Mouse (Mus musculus) hindbrain, embryonic 10.5 days (tissue): ENCODE results near the gene Trnau1ap. TPM values are rescaled to one million over a fixed set of nuclear protein-coding genes. Genes with fewer than 3 reads are reported as not detected.

Experiments
- DNase-seq: peaks from one replicate; pipeline ENCODE4 v3.0.0-alpha.2; 2017; ENCODE audit warnings: low spot score
- H3K27ac ChIP-seq: fragments of 300-500 bp; sonication (generic); 2 replicates; pipeline ENCODE4 v1.5.1; 2016; ENCODE audit warnings: mild to moderate bottlenecking, moderate library complexity
- H3K27me3 ChIP-seq: fragments of 300-500 bp; sonication (generic); 2 replicates; pipeline ENCODE4 v1.6.1; 2016; ENCODE audit warnings: mild to moderate bottlenecking; ENCODE audit not compliant: poor library complexity, insufficient read depth, severe bottlenecking
- H3K36me3 ChIP-seq: fragments of 300-500 bp; sonication (generic); 2 replicates; pipeline ENCODE4 v1.6.1; 2016; ENCODE audit warnings: mild to moderate bottlenecking, moderate library complexity
- H3K4me1 ChIP-seq: fragments of 300-500 bp; sonication (generic); replicated peaks from 2 replicates; pipeline ENCODE4 v1.6.1; 2016; ENCODE audit warnings: mild to moderate bottlenecking
- H3K4me3 ChIP-seq: fragments of 300-500 bp; sonication (generic); 2 replicates; pipeline ENCODE4 v1.5.1; 2016; ENCODE audit warnings: mild to moderate bottlenecking, moderate library complexity
- H3K9me3 ChIP-seq: fragments of 300-500 bp; sonication (generic); 2 replicates; pipeline ENCODE4 v1.6.1; 2016; ENCODE audit warnings: mild to moderate bottlenecking, moderate library complexity
- WGBS: fragments of 180-500 bp; shearing (Covaris S2); methylation state at CpG from one replicate; pipeline ENCODE4 v1.1.7; 2016; 5-methylcytosine and 5-hydroxymethylcytosine counted together
- polyA plus RNA-seq: library from polyadenylated mRNA; unstranded; fragments of >200 nt; fragmentation: Nextera tagmentation; extraction: Ambion mirVana; gene quantifications from 2 replicates; pipeline ENCODE4 v1.2.1, GENCODE M21; 2016

Trnau1ap gene
- polyA plus RNA-seq, 1 experiment from 2014 or later = 91.5 TPM

DNA sequence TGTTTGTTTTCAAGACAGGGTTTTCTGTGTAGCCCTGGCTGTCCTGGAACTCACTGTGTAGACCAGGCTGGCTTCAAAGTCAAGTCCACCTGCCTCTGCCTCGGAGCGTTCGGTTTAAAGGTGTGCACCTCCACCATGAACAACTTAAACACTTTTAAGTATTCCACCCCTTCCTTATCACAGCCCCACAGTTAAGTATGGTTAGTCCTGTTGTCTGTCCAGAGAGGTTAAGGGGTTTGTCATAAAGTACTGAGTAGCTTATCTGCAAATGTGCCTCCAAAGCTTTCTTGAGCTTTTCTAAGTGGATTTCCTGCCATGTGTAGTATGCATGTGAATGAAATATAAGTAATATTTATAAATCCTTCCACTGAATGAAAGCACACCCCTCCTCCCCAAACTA is 53.4 kb downstream of the Trnau1ap start:
- H3K4me1 ChIP-seq = peaks cover 28% of the 10 kb centered on the region
- no peaks in the 10 kb centered on the region for H3K27me3 ChIP-seq
- no peak overlapping the region for H3K27ac ChIP-seq
- 96% methylated on average over 3 of the region's 3 CpGs for WGBS
- peak overlapping the region; percentile 86; the same call in 1 of the 2 replicates for H3K4me3 ChIP-seq
- DNase-seq = no peak
- H3K9me3 ChIP-seq = no peaks in the 10 kb centered on the region
- peaks cover 10% of the 10 kb centered on the region; the same call in 1 of the 2 replicates for H3K36me3 ChIP-seq

DNA sequence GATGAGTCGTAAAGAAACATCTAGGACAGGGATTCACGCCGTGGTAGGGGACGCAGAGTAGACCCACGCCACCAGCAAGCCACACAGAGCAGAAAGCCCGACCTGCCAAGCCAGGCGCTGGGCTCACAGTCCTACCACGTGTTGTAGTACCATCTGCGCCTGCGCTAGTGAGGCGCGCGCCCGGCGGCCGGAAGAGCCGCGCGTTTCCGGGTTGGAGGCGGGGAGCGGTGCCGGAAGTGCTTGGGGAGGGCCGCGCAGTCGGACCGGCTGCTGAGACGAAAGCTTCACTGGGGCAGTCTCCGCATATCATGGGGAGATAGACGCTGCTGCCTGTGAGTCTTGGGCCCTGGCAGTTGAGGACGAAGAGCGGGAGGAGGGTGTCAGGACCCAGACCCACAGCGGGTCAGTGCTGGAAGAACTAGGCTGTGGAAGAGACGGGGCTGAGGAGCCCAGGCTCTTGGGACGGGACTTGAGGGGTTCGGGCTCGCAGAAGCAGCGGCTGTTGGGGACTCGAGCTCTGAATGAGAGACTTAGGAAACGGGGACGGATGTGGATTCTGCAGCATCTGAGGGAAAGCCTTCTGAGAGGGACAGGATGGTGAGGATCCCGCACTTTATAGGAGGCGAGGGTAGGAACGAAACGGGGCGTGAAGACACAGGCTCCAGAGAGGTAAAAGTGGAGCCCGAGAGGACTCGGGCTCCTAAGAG is 55.0 kb downstream of the Trnau1ap start, which contains the start of gene Taf12:
Gene Taf12 (plus strand): TSS at position 220 of the 707 bp plus-strand sequence.
- peak within 1 kb of the TSS; percentile 93 for H3K27ac ChIP-seq
- H3K4me3 ChIP-seq = peak within 1 kb of the TSS; percentile 86
- no peaks in the 10 kb centered on the region for H3K27me3 ChIP-seq
- H3K4me1 ChIP-seq = peaks cover 34% of the 10 kb centered on the region
- DNase-seq = peak; percentile 94
- H3K36me3 ChIP-seq = peaks cover 5% of the 10 kb centered on the region; the same call in 1 of the 2 replicates
- under 1% methylated on average over 48 of the region's 48 CpGs for WGBS
- no peaks in the 10 kb centered on the region for H3K9me3 ChIP-seq

DNA sequence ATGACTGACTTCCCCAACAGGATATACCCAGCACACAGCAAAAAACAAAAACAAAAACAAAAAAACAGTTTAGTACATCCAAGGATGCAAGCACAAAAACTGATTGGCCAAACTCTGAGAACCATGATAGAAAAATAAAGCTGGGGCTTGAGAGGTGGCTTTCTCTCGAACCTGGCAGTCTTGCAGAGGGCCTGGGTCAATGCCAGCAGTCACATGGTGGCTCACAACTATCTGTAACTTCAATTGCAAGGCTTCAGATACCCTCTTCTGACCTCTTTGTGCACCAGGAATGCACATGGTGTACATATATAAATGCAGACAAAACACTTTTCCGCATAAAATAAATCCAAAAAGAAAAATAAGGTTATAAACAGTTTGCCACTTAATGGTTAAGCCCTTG is 56.2 kb downstream of the Trnau1ap start:
- Histone ChIP-seq H3K36me3 (peaks cover 5% of the 10 kb centered on the region; the same call in 1 of the 2 replicates), H3K9me3 (no peaks in the 10 kb centered on the region), H3K4me1 (peaks cover 34% of the 10 kb centered on the region), H3K27ac (0 out of 2 replicates have a peak overlapping the region, but pooled peaks have one; percentile 93), H3K4me3 (peak overlapping the region; percentile 86), H3K27me3 (no peaks in the 10 kb centered on the region)
- DNase-seq = no peak
- WGBS = 80% methylated on average over 2 of the region's 2 CpGs

DNA sequence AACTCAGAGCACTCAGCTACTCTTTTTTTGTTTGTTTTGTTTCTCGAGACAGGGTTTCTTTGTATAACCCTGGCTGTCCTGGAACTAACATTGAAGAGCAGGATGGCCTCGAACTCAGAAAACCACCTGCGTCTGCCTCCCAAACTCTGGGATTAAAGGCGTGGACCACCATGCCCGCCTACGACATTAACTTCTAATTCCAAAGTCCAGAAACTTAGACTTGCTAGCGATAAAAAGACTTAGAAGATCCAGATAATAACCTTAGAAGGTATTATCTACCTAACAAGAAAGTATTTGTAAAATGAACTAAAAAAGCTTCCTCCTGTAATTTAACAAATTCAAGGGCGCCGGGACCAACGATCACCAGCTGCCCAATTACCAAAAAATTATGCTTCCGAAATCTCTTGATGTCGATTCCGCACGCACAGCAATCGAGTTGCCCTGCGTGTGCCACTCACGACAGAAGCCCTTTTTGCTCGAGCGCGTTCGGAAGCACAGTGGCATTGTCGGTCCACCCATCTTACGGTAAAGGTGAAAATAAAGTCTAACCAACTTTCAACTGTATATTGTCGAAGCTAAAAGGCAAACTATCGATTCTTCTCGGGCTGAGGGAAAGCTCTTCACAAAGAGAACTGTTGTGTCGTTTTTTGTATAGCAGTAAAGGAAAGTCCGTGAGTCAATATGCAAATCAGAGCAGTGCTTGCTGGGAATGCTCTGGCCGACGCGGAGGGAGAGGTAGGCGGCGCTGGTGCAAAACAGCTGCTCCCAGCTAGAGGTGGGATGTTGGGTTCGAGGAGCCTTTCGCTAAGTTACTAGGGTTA is 59.4 kb downstream of the Trnau1ap start:
- H3K4me3 ChIP-seq = peak overlapping the region; percentile 43
- peak; percentile 90 for DNase-seq
- H3K36me3 ChIP-seq = no peaks in the 10 kb centered on the region
- no peaks in the 10 kb centered on the region for H3K9me3 ChIP-seq
- under 1% methylated on average over 35 of the region's 35 CpGs for WGBS
- H3K27ac ChIP-seq = peak overlapping the region; percentile 99
- no peaks in the 10 kb centered on the region for H3K27me3 ChIP-seq
- H3K4me1 ChIP-seq = peaks cover 20% of the 10 kb centered on the region

DNA sequence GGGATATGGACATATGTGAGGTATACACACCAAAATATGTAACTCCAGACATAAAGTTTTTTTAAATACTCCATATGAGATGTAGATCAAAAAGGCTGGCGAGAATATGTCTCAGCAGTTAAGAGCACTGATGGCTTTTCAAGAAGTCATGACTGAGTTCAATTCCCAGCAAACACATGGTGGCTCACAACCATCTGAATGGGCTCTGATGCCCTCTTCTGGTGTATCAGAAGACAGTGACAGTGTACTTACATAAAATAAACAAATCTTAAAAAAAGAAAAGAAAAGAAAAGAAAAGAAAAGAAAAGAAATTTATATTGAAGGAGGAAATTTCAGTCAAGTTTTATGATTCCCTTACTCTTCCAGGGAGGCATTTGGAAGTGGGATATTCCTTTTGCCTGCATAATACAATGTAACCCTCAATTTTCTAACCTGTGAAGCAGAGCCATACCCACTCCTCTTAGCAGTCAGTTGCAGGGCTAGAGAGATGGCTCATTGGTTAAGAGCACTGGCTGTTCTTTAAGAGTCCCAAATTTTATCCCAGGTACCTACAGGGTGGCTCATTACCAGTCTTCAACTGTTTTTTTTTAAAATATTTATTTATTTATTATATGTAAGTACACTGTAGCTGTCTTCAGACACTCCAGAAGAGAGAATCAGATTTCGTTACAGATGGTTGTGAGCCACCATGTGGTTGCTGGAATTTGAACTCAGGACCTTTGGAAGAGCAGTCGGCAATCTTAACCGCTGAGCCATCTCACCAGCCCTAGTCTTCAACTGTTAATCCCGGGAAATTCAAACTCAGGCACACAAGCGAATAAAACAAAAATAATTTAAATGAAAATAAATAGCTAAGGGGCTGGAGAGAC is 60.2 kb downstream of the Trnau1ap start:
- Histone ChIP-seq H3K27me3 (no peaks in the 10 kb centered on the region), H3K36me3 (no peaks in the 10 kb centered on the region), H3K4me3 (0 out of 2 replicates have a peak overlapping the region, but pooled peaks have one; percentile 16), H3K4me1 (peaks cover 18% of the 10 kb centered on the region), H3K9me3 (no peaks in the 10 kb centered on the region), H3K27ac (peak overlapping the region; percentile 23; the same call in 1 of the 2 replicates)
- DNase-seq = no peak
- WGBS = 18% methylated on average over 6 of the region's 6 CpGs

DNA sequence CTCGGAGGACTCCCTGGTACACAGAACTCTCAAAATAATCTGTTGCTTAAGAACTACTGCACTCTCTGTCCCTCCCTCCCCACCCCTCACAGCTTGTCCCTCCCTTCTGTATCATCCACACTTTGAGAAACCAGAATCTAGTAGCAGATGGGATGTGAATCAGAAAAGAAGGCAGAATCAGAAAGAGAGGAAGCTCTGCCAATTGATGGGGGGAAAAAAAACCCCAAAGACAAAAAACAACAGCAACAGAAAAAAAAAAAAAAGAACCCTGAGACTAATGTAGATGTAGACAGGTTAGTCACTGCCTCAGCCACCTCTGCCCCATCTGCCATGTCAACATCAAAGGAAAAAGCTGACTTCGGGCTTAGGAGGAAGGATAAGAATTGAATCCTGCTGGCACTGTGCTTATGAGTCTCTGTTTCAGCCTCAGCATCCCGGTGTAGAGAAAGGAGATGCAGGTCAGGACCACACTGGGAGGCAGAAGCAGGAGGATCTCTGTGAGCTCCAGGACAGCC is 62.4 kb downstream of the Trnau1ap start:
- Histone ChIP-seq H3K9me3 (no peaks in the 10 kb centered on the region), H3K4me3 (no peak overlapping the region), H3K4me1 (peaks cover 7% of the 10 kb centered on the region), H3K36me3 (no peaks in the 10 kb centered on the region), H3K27me3 (no peaks in the 10 kb centered on the region), H3K27ac (no peak overlapping the region)
- no peak for DNase-seq
- 85% methylated on average over 3 of the region's 3 CpGs for WGBS

DNA sequence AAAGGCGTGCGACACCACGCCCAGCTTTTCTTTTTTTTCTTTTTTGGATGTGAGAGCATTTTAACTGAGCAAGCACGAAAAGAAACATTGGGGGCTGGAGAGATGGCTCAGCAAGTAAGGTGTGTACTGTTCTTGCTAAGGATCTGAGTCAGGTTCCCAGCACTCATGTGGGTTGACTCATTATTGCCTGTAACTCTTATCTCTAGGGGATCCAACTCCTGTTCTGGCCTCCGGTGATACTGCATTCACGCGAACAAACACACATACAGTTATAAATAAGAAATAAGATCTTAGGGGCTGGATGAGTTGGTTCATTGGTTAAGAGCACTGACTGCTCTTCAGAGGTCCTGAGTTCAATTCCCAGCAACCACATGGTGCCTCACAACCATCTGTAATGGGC is 66.0 kb downstream of the Trnau1ap start:
- Histone ChIP-seq H3K9me3 (no peaks in the 10 kb centered on the region), H3K36me3 (0 out of 2 replicates have a peak, but pooled peaks cover 2% of the 10 kb centered on the region), H3K27me3 (no peaks in the 10 kb centered on the region), H3K4me1 (peaks cover 26% of the 10 kb centered on the region), H3K27ac (no peak overlapping the region), H3K4me3 (no peak overlapping the region)
- 95% methylated on average over 7 of the region's 7 CpGs for WGBS
- DNase-seq = no peak

DNA sequence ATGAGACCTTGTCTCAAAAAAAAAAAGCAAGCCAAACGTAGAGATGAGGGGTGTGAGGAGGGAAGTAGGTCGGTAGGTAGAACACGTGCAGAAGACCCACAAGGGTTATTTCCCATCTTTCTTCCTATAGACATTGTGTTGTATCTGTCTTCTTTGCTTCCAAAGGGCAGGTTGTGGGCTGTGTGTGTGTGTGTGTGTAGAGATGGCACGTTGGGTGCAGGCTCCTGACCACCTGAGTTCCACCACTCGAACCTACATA is 67.1 kb downstream of the Trnau1ap start:
- 0 out of 2 replicates have a peak, but pooled peaks cover 5% of the 10 kb centered on the region for H3K36me3 ChIP-seq
- no peaks in the 10 kb centered on the region for H3K27me3 ChIP-seq
- no peak for DNase-seq
- 83% methylated on average over 5 of the region's 5 CpGs for WGBS
- H3K9me3 ChIP-seq = no peaks in the 10 kb centered on the region
- peak overlapping the region; percentile 96; the same call in 1 of the 2 replicates for H3K4me3 ChIP-seq
- H3K27ac ChIP-seq = peak overlapping the region; percentile 99
- H3K4me1 ChIP-seq = peaks cover 26% of the 10 kb centered on the region

Other genes starting within 250 kb of the Trnau1ap start
- gene Oprd1, start 185.1 kb downstream of the Trnau1ap start, polyA plus RNA-seq = 0.07 and 0.20 TPM in 2 replicates
- gene Ythdf2, start 117.2 kb downstream of the Trnau1ap start, polyA plus RNA-seq = 136 and 142 TPM in 2 replicates
- 42.5 and 45.3 TPM in 2 replicates for gene Gmeb1, start 67.9 kb downstream of the Trnau1ap start, polyA plus RNA-seq
- 60.9 and 62.1 TPM in 2 replicates for gene Taf12, start 55.2 kb downstream of the Trnau1ap start, polyA plus RNA-seq
- 0.77 and 0.96 TPM in 2 replicates for gene Rab42, start 26.2 kb downstream of the Trnau1ap start, polyA plus RNA-seq
- gene Rcc1, start 24.1 kb upstream of the Trnau1ap start, polyA plus RNA-seq = 116 and 157 TPM in 2 replicates
- gene Phactr4, start 93.0 kb upstream of the Trnau1ap start, polyA plus RNA-seq = 24.2 and 25.5 TPM in 2 replicates
- 29.0 and 33.3 TPM in 2 replicates for gene Med18, start 134.4 kb upstream of the Trnau1ap start, polyA plus RNA-seq
- gene Sesn2, start 181.0 kb upstream of the Trnau1ap start, polyA plus RNA-seq = 12.9 and 13.0 TPM in 2 replicates
- 1,033 and 1,169 TPM in 2 replicates for gene Atpif1, start 204.1 kb upstream of the Trnau1ap start, polyA plus RNA-seq
- 202 and 214 TPM in 2 replicates for gene Dnajc8, start 206.0 kb upstream of the Trnau1ap start, polyA plus RNA-seq
- gene Ptafr, start 234.5 kb upstream of the Trnau1ap start, polyA plus RNA-seq = 0.42 and 0.81 TPM in 2 replicates